Mouse (Mus musculus): ENCODE measurements around the gene 4932438H23Rik. TPM values are rescaled to one million over a fixed set of nuclear protein-coding genes. Genes with fewer than 3 reads are reported as not detected.

4932438H23Rik gene
- polyA plus RNA-seq, 1 experiment from 2014 or later: 0.09 TPM

DNA sequence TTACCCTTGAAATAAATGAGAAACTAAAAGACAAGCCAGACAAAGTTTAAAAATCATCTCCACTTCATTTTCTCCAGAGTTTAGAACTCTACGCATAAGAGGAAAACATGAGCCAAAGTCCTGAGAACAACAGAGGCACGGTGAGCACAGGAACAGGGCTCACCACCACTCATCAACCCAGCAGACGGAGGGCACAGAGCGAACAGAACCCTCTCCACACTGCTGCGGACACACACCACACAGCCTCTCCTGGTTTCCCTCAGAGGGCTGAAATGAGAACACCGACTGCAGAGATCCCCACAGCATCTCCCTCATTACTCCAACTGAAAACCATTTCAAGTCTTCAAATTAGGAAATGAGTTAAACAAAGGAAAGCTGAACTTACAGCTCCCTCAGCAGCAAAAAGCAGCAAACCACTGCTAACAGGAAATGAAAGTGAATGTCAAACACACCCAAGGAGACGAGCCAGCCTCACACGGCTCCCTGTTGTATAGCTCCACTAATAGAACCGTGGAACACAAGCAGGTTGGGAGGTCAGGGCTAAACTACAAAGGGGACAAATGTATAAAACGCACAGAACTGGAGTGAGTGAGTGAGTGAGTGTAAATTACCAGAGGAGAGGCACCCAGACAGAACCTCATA, 74.0 kb downstream of the 4932438H23Rik start:
- Histone ChIP-seq H3K36me3 (ENCODE audit: insufficient read depth, low read length) (peaks cover 85% of the 10 kb centered on the region), H3K4me2 (replicated peaks; ENCODE audit: low read depth, low read length) (no peak overlapping the region), H3K4me1 (ENCODE audit: insufficient read depth, low read length) (no peaks in the 10 kb centered on the region), H3K9ac (replicated peaks; ENCODE audit: low read length) (no peak overlapping the region), H3K9me3 (ENCODE audit: low read length) (peaks cover 5% of the 10 kb centered on the region; the same call in 1 of the 2 replicates), H3K27me3 (ENCODE audit: insufficient read depth, low read length) (no peaks in the 10 kb centered on the region), H3K4me3 (ENCODE audit: low read length) (no peak overlapping the region), H3K27ac (ENCODE audit: low read length) (no peak overlapping the region)
- 92% methylated on average over 10 of the region's 10 CpGs for WGBS
- no peak for ATAC-seq (ENCODE audit: low FRiP score, low TSS enrichment)

DNA sequence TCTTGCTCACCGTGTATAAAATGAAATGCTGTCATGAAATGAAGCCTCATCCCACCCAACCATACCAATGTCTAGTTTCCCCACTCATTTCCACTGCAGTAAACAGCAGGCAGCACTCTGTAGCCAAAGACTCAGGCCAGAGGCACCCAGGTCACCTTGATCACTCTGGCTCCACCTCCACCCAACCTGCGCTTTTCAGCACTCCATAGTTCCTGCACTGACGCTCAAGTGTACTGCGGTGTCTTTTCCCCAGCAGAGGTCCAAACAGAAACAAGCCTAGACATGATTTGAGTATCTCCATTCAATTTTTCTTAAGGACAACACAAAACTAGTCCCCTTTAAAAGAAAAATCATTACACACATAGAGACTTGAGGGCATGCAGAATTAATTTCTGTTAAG, 75.4 kb downstream of the 4932438H23Rik start:
- Histone ChIP-seq H3K9ac (replicated peaks; ENCODE audit: low read length) (no peak overlapping the region), H3K9me3 (ENCODE audit: low read length) (peaks cover 5% of the 10 kb centered on the region; the same call in 1 of the 2 replicates), H3K27ac (ENCODE audit: low read length) (no peak overlapping the region), H3K4me3 (ENCODE audit: low read length) (no peak overlapping the region), H3K4me1 (ENCODE audit: insufficient read depth, low read length) (no peaks in the 10 kb centered on the region), H3K27me3 (ENCODE audit: insufficient read depth, low read length) (no peaks in the 10 kb centered on the region), H3K4me2 (replicated peaks; ENCODE audit: low read depth, low read length) (no peak overlapping the region), H3K36me3 (ENCODE audit: insufficient read depth, low read length) (peaks cover 78% of the 10 kb centered on the region)
- no peak for ATAC-seq (ENCODE audit: low FRiP score, low TSS enrichment)
- 95% methylated on average over 4 of the region's 4 CpGs for WGBS

- H3K4me2 ChIP-seq (replicated peaks; ENCODE audit: low read depth, low read length): no peak overlapping the region
- no peak overlapping the region for H3K9ac ChIP-seq (replicated peaks; ENCODE audit: low read length)
- no peak overlapping the region for H3K27ac ChIP-seq (ENCODE audit: low read length)
- no peak overlapping the region for H3K4me3 ChIP-seq (ENCODE audit: low read length)
- H3K4me1 ChIP-seq (ENCODE audit: insufficient read depth, low read length): peaks cover 7% of the 10 kb centered on the region
- H3K36me3 ChIP-seq (ENCODE audit: insufficient read depth, low read length): peaks cover 54% of the 10 kb centered on the region
- 84% methylated on average over 4 of the region's 4 CpGs for WGBS
- no peaks in the 10 kb centered on the region for H3K27me3 ChIP-seq (ENCODE audit: insufficient read depth, low read length)
- no peak for ATAC-seq (ENCODE audit: low FRiP score, low TSS enrichment)
- no peaks in the 10 kb centered on the region for H3K9me3 ChIP-seq (ENCODE audit: low read length)
Measured at GRCm38 (mm10) chr16:91015761-91016160, 79.2 kb downstream of the 4932438H23Rik start.

GRCm38 (mm10) chr16:91011847-91012246, 83.1 kb downstream of the 4932438H23Rik start:
- Histone ChIP-seq H3K4me3 (ENCODE audit: low read length) (peak overlapping the region; percentile 76), H3K4me1 (ENCODE audit: insufficient read depth, low read length) (peaks cover 17% of the 10 kb centered on the region), H3K36me3 (ENCODE audit: insufficient read depth, low read length) (peaks cover 19% of the 10 kb centered on the region; the same call in 1 of the 2 replicates), H3K4me2 (replicated peaks; ENCODE audit: low read depth, low read length) (peak overlapping the region; percentile 78), H3K9ac (replicated peaks; ENCODE audit: low read length) (peak overlapping the region; percentile 87), H3K9me3 (ENCODE audit: low read length) (no peaks in the 10 kb centered on the region), H3K27ac (ENCODE audit: low read length) (peak overlapping the region; percentile 93), H3K27me3 (ENCODE audit: insufficient read depth, low read length) (no peaks in the 10 kb centered on the region)
- ATAC-seq (ENCODE audit: low FRiP score, low TSS enrichment): no peak
- 24% methylated on average over 3 of the region's 3 CpGs for WGBS

- Histone ChIP-seq H3K36me3 (ENCODE audit: insufficient read depth, low read length) (peaks cover 16% of the 10 kb centered on the region; the same call in 1 of the 2 replicates), H3K4me3 (ENCODE audit: low read length) (peak within 1 kb of the TSS; percentile 76), H3K4me2 (replicated peaks; ENCODE audit: low read depth, low read length) (peak within 1 kb of the TSS; percentile 78), H3K9ac (replicated peaks; ENCODE audit: low read length) (peak within 1 kb of the TSS; percentile 87), H3K27me3 (ENCODE audit: insufficient read depth, low read length) (no peaks in the 10 kb centered on the region), H3K9me3 (ENCODE audit: low read length) (no peaks in the 10 kb centered on the region), H3K4me1 (ENCODE audit: insufficient read depth, low read length) (peaks cover 17% of the 10 kb centered on the region), H3K27ac (ENCODE audit: low read length) (peak within 1 kb of the TSS; percentile 93)
- WGBS: 0% methylated on average over 59 of the region's 66 CpGs
- ATAC-seq (ENCODE audit: low FRiP score, low TSS enrichment): peak; percentile 97
Measured at GRCm38 (mm10) chr16:91011021-91011683, 83.8 kb downstream of the 4932438H23Rik start, which contains the start of gene Synj1. TSS of gene Synj1 (minus strand) at chr16:91011308.

DNA sequence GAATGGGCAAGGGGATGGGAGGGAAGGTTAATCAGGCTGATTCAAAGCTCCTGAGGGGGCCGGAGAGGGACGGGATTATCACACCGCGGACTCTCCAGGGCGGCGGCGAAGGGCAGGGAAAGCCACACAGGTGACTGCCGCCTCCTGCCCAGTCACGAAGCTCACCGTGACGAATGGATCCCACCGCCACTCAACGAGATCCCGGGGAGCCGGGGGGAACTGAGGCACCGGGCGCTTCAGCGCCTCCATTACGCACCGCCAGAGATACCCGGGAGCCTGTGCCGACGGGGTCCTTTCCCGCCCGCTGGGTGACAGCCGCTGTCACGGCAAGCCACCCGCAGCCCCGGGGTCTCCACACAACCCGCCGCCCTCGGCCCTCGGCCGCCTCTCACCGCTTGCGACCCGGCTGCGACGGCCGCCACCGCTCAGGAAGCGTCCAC, 84.3 kb downstream of the 4932438H23Rik start:
- Histone ChIP-seq H3K4me3 (ENCODE audit: low read length) (peak overlapping the region; percentile 76), H3K27me3 (ENCODE audit: insufficient read depth, low read length) (no peaks in the 10 kb centered on the region), H3K36me3 (ENCODE audit: insufficient read depth, low read length) (peaks cover 11% of the 10 kb centered on the region; the same call in 1 of the 2 replicates), H3K27ac (ENCODE audit: low read length) (peak overlapping the region; percentile 82), H3K9me3 (ENCODE audit: low read length) (no peaks in the 10 kb centered on the region), H3K4me1 (ENCODE audit: insufficient read depth, low read length) (peaks cover 17% of the 10 kb centered on the region), H3K9ac (replicated peaks; ENCODE audit: low read length) (peak overlapping the region; percentile 87), H3K4me2 (replicated peaks; ENCODE audit: low read depth, low read length) (peak overlapping the region; percentile 78)
- WGBS: under 1% methylated on average over 41 of the region's 42 CpGs
- no peak; the same call in none of the 2 replicates for ATAC-seq (ENCODE audit: low FRiP score, low TSS enrichment)

DNA sequence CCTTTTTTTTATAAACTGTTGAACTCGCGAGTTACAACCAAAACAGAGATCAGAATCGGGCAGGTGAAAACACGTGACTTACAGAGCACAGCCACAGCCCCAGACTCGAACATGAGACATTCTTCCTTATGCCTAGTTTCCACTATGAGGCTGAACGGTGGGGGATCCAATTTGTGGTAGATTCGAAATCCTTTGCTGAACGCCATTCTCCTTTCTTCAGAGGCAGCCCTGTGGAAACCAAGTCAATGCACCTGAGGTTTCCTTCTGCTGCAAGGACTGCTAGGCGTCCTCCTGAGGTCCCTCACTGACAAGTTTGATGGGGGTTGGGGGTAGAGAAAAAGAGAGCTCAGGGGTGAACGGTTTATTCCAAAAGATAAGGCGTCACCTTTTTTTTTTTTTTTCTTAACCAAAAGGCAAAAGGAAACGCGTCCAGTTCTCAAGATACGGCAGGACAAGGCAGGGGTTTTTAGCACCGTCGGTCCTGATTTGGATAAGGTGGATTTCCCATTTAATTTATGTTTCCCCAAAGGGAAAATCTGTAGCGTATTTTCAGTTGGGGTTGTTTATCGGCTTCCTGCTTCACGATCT, 84.9 kb downstream of the 4932438H23Rik start:
- H3K27ac ChIP-seq (ENCODE audit: low read length): peak overlapping the region; percentile 82
- peak overlapping the region; percentile 87 for H3K9ac ChIP-seq (replicated peaks; ENCODE audit: low read length)
- peaks cover 7% of the 10 kb centered on the region; the same call in 1 of the 2 replicates for H3K36me3 ChIP-seq (ENCODE audit: insufficient read depth, low read length)
- WGBS: 1% methylated on average over 19 of the region's 19 CpGs
- H3K9me3 ChIP-seq (ENCODE audit: low read length): no peaks in the 10 kb centered on the region
- H3K27me3 ChIP-seq (ENCODE audit: insufficient read depth, low read length): no peaks in the 10 kb centered on the region
- ATAC-seq (ENCODE audit: low FRiP score, low TSS enrichment): no peak
- peaks cover 17% of the 10 kb centered on the region for H3K4me1 ChIP-seq (ENCODE audit: insufficient read depth, low read length)
- H3K4me2 ChIP-seq (replicated peaks; ENCODE audit: low read depth, low read length): peak overlapping the region; percentile 78
- peak overlapping the region; percentile 76 for H3K4me3 ChIP-seq (ENCODE audit: low read length)

DNA sequence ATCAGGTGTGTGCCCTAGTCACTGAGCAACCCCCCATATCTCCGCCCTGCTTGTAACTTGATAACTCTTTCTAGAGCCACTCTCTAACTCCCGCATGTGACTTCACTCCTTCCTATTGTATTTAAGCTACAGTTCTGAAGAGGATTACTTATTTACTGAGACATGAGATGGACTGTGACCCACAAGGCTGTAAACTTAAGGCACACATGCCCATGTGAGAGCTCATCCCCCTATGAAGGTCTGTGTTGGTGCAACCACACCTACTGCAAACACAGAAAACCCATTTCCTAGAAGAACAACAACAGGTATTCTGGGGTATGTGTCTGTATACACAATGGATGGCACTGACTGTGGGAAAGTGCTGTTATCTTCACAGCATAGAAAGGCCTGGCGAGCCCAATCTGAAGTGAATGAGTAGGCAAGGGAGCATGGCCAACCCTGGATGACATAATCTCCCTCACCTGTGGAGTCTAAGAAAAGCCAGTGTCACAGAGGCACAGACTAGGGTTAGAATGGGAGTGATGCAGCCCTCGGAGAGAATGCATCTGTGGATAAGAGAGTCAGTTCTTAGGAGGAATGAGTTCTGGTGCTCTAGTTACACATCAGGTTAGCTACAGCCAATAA, 89.9 kb downstream of the 4932438H23Rik start:
- H3K27me3 ChIP-seq (ENCODE audit: insufficient read depth, low read length): no peaks in the 10 kb centered on the region
- no peak overlapping the region for H3K4me2 ChIP-seq (replicated peaks; ENCODE audit: low read depth, low read length)
- ATAC-seq (ENCODE audit: low FRiP score, low TSS enrichment): peak; percentile 39; the same call in 1 of the 2 replicates
- no peak overlapping the region for H3K9ac ChIP-seq (replicated peaks; ENCODE audit: low read length)
- H3K36me3 ChIP-seq (ENCODE audit: insufficient read depth, low read length): no peaks in the 10 kb centered on the region
- WGBS: 70% methylated on average over 4 of the region's 4 CpGs
- H3K4me1 ChIP-seq (ENCODE audit: insufficient read depth, low read length): peaks cover 8% of the 10 kb centered on the region; the same call in 1 of the 2 replicates
- no peak overlapping the region for H3K4me3 ChIP-seq (ENCODE audit: low read length)
- no peaks in the 10 kb centered on the region for H3K9me3 ChIP-seq (ENCODE audit: low read length)
- no peak overlapping the region for H3K27ac ChIP-seq (ENCODE audit: low read length)

All from kidney, embryonic 16.5 days (tissue).